Mouse (Mus musculus) neural tube, embryonic 14.5 days (tissue): ENCODE measurements at regions not wholly inside any gene's neighbourhood (a gene's known extent, or its start where the extent isn't known, plus 50 kb on each side); places are given as distances from the start of the nearest gene placed in this dataset.
"Not testable (repeated sequence)": the region's sequence is repeated elsewhere in the genome, so short reads cannot be mapped to it uniquely, and the experiment has no call there.

ENCODE experiments used
- ATAC-seq: fragments of 200-750 bp; cut with Nextera tagmentation; 2 replicates; pipeline ENCODE4 v1.8.0; 2017; ENCODE audit warnings: low read depth, mild to moderate bottlenecking, moderate TSS enrichment, moderate library complexity
- H3K27ac ChIP-seq: fragments of 300-500 bp; sonication (generic); 2 replicates; pipeline ENCODE4 v1.5.1; 2014; ENCODE audit warnings: low read depth, mild to moderate bottlenecking, control low read depth, low read length, moderate library complexity, mixed read lengths
- H3K27me3 ChIP-seq: fragments of 300-500 bp; sonication (generic); 2 replicates; pipeline ENCODE4 v1.6.1; 2014; ENCODE audit warnings: low read length; ENCODE audit not compliant: control insufficient read depth, insufficient read depth
- H3K36me3 ChIP-seq: fragments of 300-500 bp; sonication (generic); 2 replicates; pipeline ENCODE4 v1.6.1; 2014; ENCODE audit warnings: low read length, mixed read lengths; ENCODE audit not compliant: control insufficient read depth, insufficient read depth
- H3K4me1 ChIP-seq: fragments of 300-500 bp; sonication (generic); 2 replicates; pipeline ENCODE4 v1.6.1; 2014; ENCODE audit warnings: low read length; ENCODE audit not compliant: control insufficient read depth, insufficient read depth
- H3K4me2 ChIP-seq: fragments of 300-500 bp; sonication (generic); 2 replicates; pipeline ENCODE4 v1.6.1; 2014; ENCODE audit warnings: mild to moderate bottlenecking, low read depth, low read length, control low read depth
- H3K4me3 ChIP-seq: fragments of 300-500 bp; sonication (generic); 2 replicates; pipeline ENCODE4 v1.5.1; 2014; ENCODE audit warnings: low read depth, low read length, control low read depth, mixed read lengths
- H3K9ac ChIP-seq: fragments of 300-500 bp; sonication (generic); replicated peaks from 2 replicates; pipeline ENCODE4 v1.6.1; 2014; ENCODE audit warnings: low read depth, mild to moderate bottlenecking, control low read depth, low read length, mixed read lengths
- H3K9me3 ChIP-seq: fragments of 300-500 bp; sonication (generic); 2 replicates; pipeline ENCODE4 v1.6.1; 2016; ENCODE audit warnings: low read length; ENCODE audit not compliant: control insufficient read depth
- WGBS: fragments of 180-500 bp; shearing (Covaris S2); extraction: QIAGEN DNeasy Blood & Tissue Kit; methylation state at CpG from one replicate; pipeline ENCODE4 v1.1.7; 2014; 5-methylcytosine and 5-hydroxymethylcytosine counted together

- 58% methylated on average over 1 of the region's 1 CpGs for WGBS
- H3K27ac ChIP-seq = no peak overlapping the region
- H3K36me3 ChIP-seq = no peaks in the 10 kb centered on the region
- H3K4me2 ChIP-seq = no peak overlapping the region
- H3K9ac ChIP-seq = no peak overlapping the region
- no peaks in the 10 kb centered on the region for H3K9me3 ChIP-seq
- H3K4me1 ChIP-seq = no peaks in the 10 kb centered on the region
- H3K4me3 ChIP-seq = no peak overlapping the region
- H3K27me3 ChIP-seq = no peaks in the 10 kb centered on the region
- ATAC-seq = no peak
Measured at GRCm38 (mm10) chr11:91342629-91343028, 234.7 kb downstream of the Kif2b start.

DNA sequence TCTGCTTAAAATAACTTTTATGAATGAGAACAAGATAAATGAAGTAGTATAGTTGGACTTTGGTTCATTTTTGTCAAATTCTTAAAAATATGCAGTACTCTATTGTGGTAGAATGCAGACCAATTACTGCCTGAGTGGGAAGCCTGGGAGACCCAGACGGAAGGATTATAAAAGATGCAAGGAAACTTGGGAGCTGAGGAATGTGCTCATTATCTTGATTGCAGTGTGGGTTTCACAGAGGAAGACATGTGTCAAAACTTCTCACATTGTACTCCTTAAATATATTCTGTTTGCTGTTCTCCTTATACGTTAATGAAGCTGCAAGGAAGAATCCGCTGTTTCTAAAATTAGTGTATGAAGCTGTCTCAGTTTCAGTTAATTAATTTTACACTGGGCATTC, 244.3 kb downstream of the Kif2b start:
- no peak for ATAC-seq
- 83% methylated on average over 3 of the region's 3 CpGs for WGBS
- no peaks in the 10 kb centered on the region for H3K36me3 ChIP-seq
- no peak overlapping the region for H3K27ac ChIP-seq
- H3K9ac ChIP-seq = no peak overlapping the region
- no peaks in the 10 kb centered on the region for H3K4me1 ChIP-seq
- no peaks in the 10 kb centered on the region for H3K9me3 ChIP-seq
- H3K4me3 ChIP-seq = no peak overlapping the region
- H3K27me3 ChIP-seq = no peaks in the 10 kb centered on the region
- H3K4me2 ChIP-seq = no peak overlapping the region

DNA sequence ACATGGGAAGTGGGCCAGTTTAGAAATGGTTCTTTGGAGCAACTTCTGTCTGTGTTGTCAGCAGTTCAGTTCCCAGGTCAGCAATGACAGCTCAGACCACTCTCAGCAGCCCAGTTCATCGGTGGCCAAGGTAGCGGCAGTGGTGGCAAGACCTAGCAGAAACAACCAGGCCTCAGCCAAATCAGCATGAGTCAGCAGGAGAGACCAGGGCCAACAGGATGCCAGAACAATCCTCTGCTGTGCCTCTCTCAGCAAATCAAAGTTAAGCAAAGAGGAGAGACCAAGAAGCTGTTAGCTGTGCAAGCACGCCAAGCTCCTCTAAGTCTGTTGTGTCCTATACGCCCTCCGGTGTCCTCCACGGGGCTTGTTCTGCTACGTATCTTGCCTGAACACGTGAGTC, 249.8 kb downstream of the Kif2b start:
- no peaks in the 10 kb centered on the region for H3K27me3 ChIP-seq
- H3K4me3 ChIP-seq = no peak overlapping the region
- 88% methylated on average over 8 of the region's 8 CpGs for WGBS
- no peaks in the 10 kb centered on the region for H3K36me3 ChIP-seq
- H3K9ac ChIP-seq = no peak overlapping the region
- no peak overlapping the region for H3K4me2 ChIP-seq
- no peak for ATAC-seq
- no peaks in the 10 kb centered on the region for H3K4me1 ChIP-seq
- H3K27ac ChIP-seq = no peak overlapping the region
- no peaks in the 10 kb centered on the region for H3K9me3 ChIP-seq

DNA sequence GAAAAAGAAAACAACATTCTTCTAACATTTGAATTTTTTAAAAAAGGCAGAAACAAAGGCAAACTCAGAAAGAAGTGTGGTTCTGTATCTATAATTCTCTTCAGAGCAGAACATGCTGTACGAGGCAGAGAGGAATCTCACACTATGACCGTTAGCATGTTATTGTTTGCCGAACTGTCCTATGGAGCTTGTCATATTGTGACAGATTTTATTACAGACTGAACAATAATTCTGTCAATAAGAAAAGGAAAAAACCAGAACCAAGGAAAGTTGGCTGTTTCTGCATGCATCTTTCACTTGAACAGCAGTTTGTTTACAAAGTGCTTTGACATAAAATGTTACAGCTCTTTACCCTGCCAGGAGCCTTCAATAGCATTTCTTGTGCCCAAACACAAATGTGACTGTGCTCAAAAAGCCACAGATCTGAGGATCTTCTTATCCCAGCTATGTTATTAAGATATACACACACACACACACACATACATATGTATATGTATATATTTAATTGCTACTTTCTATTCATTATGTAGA, 267.1 kb downstream of the Kif2b start:
- whole genome bisulfite sequencing = 65% methylated on average over 3 of the region's 3 CpGs
- H3K4me1 ChIP-seq = no peaks in the 10 kb centered on the region
- no peaks in the 10 kb centered on the region for H3K27me3 ChIP-seq
- H3K4me3 ChIP-seq = no peak overlapping the region
- ATAC-seq = no peak
- H3K9me3 ChIP-seq = no peaks in the 10 kb centered on the region
- no peak overlapping the region for H3K9ac ChIP-seq
- no peaks in the 10 kb centered on the region for H3K36me3 ChIP-seq
- H3K27ac ChIP-seq = no peak overlapping the region
- H3K4me2 ChIP-seq = no peak overlapping the region

GRCm38 (mm10) chr11:91289194-91290123, 287.9 kb downstream of the Kif2b start:
- no peak for ATAC-seq

DNA sequence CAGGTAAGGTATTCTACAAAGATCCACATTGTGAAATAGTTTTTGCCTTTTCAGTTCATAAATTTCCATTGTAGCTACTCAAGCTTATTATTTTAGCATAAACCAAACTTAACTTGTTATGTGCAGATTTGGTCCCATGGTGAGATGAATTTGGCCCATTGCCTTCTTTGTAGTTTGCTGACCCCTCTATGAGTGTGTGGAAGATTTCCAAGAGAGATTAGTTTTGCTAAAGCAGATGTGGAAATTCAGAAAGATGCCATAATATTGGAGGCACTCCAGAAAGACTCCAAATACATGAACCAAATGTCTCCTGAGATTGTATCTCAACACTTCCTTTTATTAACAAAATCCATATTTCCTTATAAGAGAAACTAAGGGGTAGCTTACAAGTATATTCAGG, 291.0 kb downstream of the Kif2b start:
- Histone ChIP-seq H3K9me3 (no peaks in the 10 kb centered on the region), H3K4me3 (no peak overlapping the region), H3K36me3 (no peaks in the 10 kb centered on the region), H3K9ac (no peak overlapping the region), H3K4me1 (no peaks in the 10 kb centered on the region), H3K4me2 (no peak overlapping the region), H3K27ac (no peak overlapping the region), H3K27me3 (no peaks in the 10 kb centered on the region)
- no peak for ATAC-seq

More at GRCm38 (mm10) chr11:91289194-91290123, 287.9 kb downstream of the Kif2b start:
- Histone ChIP-seq H3K9me3 (no peaks in the 10 kb centered on the region), H3K27me3 (no peaks in the 10 kb centered on the region), H3K4me3 (no peak overlapping the region), H3K9ac (no peak overlapping the region), H3K27ac (no peak overlapping the region), H3K4me1 (no peaks in the 10 kb centered on the region), H3K4me2 (no peak overlapping the region), H3K36me3 (no peaks in the 10 kb centered on the region)
- 45% methylated on average over 10 of the region's 10 CpGs for WGBS

DNA sequence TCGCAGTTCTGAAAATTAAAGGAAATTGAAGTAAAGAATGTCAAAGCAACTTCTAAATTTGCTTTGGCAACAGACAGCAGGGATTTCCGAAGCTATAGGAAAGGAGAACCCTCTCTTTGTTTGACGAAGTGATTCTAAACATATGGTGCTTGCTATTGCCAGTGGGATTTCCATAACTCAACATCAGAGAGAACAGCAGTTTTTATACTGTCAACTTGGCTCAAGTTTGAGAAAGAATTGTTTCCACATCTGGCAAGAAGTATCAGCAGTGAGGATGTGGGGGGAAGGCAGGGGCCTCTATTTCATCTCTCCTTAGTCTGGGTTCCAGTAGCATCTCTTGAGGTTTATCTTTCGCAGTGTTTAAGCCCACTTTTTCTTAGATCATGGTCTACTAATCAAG, 315.1 kb downstream of the Kif2b start:
- no peaks in the 10 kb centered on the region for H3K36me3 ChIP-seq
- H3K9me3 ChIP-seq = no peaks in the 10 kb centered on the region
- peaks cover 5% of the 10 kb centered on the region; the same call in 1 of the 2 replicates for H3K4me1 ChIP-seq
- H3K27ac ChIP-seq = no peak overlapping the region
- no peak for ATAC-seq
- H3K4me2 ChIP-seq = no peak overlapping the region
- WGBS = 63% methylated on average over 4 of the region's 4 CpGs
- no peak overlapping the region for H3K4me3 ChIP-seq
- H3K27me3 ChIP-seq = no peaks in the 10 kb centered on the region
- H3K9ac ChIP-seq = no peak overlapping the region

GRCm38 (mm10) chr11:91242061-91242460, 335.3 kb downstream of the Kif2b start:
- 78% methylated on average over 3 of the region's 3 CpGs for WGBS
- H3K4me3 ChIP-seq, ATAC-seq, H3K4me1 ChIP-seq, H3K9me3 ChIP-seq, H3K27me3 ChIP-seq, H3K4me2 ChIP-seq, H3K27ac ChIP-seq, H3K36me3 ChIP-seq, H3K9ac ChIP-seq: not testable (repeated sequence)

GRCm38 (mm10) chr11:91216158-91216557, 361.2 kb downstream of the Kif2b start:
- Histone ChIP-seq H3K36me3 (no peaks in the 10 kb centered on the region), H3K27ac (no peak overlapping the region), H3K9me3 (no peaks in the 10 kb centered on the region), H3K4me1 (no peaks in the 10 kb centered on the region), H3K9ac (no peak overlapping the region), H3K4me2 (no peak overlapping the region), H3K4me3 (no peak overlapping the region), H3K27me3 (no peaks in the 10 kb centered on the region)
- WGBS = 46% methylated on average over 1 of the region's 1 CpGs
- no peak for ATAC-seq
